Mouse (Mus musculus): Measurements from ENCODE around the gene Syne3.
A peak's percentile ranks its signal among the peaks of the same experiment; 100 is the strongest.

Syne3 gene

DNA sequence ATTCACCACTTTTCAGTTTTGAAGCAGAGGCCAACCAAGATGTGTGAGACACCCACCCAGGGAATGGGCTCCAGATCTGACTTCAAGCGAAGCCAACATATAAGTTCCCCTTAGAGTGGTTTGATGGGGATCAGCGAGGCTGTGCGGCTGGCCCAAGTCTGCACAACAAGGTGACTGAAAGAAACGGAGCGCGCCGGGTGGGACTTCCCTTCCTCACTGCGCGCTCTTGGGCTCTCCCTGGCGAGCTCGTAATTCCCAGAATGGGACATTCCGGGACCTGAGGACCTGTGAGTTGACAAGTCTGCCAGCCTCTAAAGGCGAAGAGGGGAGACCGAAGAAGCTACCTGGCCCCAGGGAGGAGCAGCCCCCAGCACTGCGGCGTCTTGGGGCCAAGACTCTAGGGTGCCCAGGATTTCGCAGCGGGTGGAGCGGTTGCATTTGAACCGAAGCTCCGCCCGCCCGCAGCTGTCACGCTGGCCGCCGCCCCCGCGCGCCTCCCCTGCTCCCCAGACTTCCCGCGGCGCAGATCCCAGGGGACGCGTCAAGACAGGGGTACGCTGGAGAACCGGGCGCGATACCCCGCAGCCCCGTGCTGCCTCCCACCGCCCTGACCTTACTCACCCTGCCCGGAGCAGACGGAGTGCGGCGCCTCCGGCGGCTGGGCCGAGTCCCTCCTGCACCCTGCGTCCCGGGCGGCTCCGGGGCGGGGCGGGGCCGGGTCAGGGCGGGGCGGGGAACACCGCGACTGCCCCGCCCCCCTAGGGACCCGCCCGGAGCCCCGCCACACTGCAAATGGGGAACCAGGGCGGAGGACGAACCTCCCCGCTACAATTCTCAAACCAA lies at the start of gene Syne3:
TSS of gene Syne3 (minus strand) at position 440 of the 843 bp plus-strand sequence.
- DNase-seq (ENCODE audit: inconsistent ontology term) = peak; percentile 85

GRCm38 (mm10) chr12:105055308-105055707 lies 45.7 kb upstream of the Syne3 start:
- DNase-seq (ENCODE audit: inconsistent ontology term) = no peak

DNA sequence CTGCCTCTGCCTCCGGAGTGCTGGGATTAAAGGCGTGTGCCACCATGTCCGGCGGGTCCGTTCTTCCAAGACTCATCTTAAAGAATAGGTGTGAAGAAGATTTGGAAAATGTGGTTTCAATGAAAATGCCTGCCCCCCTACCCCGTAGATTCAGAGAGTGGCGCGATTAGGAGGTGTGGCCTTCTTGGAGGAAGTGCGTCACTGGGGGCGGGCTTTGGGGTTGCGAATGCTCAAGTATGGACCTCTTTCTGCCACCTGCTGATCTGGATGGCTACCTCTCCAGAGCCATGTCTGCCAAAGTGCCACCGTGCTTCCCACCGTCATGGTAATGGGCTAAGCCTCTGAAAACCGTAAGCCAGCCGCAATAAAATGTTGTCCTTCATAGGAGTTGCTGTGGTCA lies 44.4 kb upstream of the Syne3 start:
- no peak for DNase-seq (ENCODE audit: inconsistent ontology term)

GRCm38 (mm10) chr12:105050898-105051297 lies 41.3 kb upstream of the Syne3 start:
- peak; percentile 53 for DNase-seq (ENCODE audit: inconsistent ontology term)

DNA sequence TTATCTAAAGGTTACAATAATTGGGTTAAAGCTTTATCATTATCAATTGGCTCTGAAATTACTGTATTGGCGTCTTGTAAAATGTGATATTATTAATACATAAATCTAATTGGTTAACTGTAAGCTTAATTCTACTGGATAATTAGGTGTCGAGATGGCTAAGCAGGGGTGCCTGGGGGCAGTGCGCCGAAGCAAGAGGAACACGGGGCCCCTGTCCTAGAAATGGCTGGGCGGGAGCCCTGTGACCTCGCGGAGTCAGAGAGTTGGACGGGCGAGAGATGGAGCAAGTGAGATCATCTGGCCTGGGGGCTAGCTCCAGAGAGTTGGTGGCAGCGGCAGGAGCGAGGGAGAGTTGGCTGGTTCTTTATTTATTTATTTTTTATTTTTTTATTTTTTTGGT lies 40.2 kb upstream of the Syne3 start:
- no peak for DNase-seq (ENCODE audit: inconsistent ontology term)

- peak; percentile 83 for DNase-seq (ENCODE audit: inconsistent ontology term)
These were observed 38.8 kb upstream of the Syne3 start for GRCm38 (mm10) chr12:105048301-105048863.

GRCm38 (mm10) chr12:105044775-105045174 lies 35.2 kb upstream of the Syne3 start:
- no peak for DNase-seq (ENCODE audit: inconsistent ontology term)

DNA sequence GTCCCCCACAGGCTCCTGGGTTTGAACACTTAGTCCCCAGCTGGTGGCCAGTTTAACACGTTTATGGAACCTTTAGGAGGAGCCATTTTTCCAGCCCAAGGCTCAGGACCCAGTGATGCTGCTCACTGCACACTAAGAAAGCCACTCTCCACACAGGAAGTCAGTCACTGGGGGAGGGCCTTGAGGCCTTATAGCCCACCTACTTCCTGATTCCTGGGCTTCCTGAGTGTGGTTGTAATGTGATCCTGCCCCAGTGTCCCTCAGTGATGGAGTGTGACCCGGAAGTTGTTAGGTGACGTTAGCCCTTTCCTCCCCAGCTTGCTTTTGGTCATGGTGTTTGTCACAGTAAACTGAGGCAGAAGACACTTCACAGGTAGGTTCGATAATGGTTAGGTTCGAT lies 33.5 kb upstream of the Syne3 start:
- no peak for DNase-seq (ENCODE audit: inconsistent ontology term)

GRCm38 (mm10) chr12:105040950-105041349 lies 31.3 kb upstream of the Syne3 start:
- DNase-seq (ENCODE audit: inconsistent ontology term) = no peak

- DNase-seq (ENCODE audit: inconsistent ontology term) = no peak
These were observed 30.1 kb upstream of the Syne3 start for GRCm38 (mm10) chr12:105039578-105040289.

- no peak for DNase-seq (ENCODE audit: inconsistent ontology term)
These were observed 29.3 kb upstream of the Syne3 start for GRCm38 (mm10) chr12:105038918-105039317.

- DNase-seq (ENCODE audit: inconsistent ontology term) = no peak
These were observed 28.6 kb upstream of the Syne3 start for GRCm38 (mm10) chr12:105038211-105038610.

DNA sequence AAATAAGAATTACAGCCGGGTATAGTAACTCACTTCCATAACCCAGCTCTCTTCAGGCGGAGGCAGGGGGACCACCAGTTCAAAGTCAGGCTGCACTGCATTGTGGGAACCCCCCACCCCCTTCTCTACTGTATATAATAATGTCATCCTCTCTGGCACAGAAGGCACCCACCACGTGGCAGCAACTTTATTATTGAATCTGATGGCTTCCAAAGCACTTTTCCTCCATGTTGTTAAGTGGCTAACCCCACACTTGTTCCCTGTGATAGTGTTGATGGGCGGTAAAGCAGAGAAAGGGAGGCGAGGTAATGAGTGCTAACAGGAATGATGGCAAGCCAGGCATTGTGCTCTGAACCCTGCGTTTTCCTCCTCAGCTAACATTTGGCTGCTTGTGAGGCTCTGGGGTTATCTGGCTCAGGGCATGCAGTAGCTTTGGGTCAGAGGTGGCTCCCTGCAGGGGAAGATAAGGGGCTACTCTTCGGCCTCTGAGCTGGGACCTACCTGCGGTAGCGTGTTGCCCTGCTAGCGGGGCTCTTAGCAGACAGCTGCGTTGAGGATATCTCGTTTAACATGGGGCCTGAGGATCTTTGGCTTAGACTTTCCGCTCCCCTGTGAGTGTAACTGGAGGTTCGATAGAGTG lies 24.6 kb upstream of the Syne3 start:
- DNase-seq (ENCODE audit: inconsistent ontology term) = no peak

DNA sequence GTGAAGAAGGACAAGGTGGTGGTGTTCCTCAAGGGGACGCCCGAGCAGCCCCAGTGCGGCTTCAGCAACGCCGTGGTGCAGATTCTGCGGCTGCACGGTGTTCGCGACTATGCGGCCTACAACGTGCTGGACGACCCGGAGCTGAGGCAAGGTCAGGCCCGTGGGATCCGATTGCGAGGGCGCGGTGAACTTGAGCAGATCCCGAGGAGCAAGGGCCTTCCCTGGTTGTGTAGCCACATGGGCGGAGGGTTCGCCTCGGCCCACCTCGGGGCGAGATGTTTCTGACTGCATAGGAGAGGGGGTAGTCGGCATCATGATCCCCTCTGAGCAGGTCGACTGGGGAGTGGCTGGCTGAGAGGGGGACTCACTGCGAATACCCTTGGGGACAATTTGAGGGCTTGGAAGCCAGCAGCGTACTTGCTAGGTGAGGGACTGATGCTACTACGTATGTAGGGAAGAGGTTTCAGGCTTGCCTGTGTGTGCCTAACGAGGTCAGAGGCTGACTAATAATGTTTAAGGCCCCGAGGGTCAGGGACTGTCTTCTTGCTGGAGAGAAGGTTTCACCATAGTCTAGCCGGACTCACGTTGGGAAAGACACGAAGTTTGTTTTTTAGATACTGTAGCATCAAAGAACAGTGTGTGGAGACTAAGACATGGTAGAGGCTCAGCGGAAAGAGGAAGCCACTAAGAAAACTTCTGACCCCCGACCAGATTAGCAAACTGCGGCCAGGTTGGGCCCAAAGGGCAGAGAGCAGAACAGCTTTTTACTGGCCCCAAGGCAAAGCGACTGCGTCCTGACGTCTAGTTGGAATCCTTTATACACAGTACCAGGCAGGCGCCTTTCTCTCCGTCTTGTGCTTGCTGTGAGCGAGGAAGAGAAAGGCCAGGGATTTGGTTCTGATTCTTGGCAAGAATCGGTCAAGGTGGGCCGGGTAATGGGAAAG lies 23.5 kb upstream of the Syne3 start:
- DNase-seq (ENCODE audit: inconsistent ontology term) = peak; percentile 25

DNA sequence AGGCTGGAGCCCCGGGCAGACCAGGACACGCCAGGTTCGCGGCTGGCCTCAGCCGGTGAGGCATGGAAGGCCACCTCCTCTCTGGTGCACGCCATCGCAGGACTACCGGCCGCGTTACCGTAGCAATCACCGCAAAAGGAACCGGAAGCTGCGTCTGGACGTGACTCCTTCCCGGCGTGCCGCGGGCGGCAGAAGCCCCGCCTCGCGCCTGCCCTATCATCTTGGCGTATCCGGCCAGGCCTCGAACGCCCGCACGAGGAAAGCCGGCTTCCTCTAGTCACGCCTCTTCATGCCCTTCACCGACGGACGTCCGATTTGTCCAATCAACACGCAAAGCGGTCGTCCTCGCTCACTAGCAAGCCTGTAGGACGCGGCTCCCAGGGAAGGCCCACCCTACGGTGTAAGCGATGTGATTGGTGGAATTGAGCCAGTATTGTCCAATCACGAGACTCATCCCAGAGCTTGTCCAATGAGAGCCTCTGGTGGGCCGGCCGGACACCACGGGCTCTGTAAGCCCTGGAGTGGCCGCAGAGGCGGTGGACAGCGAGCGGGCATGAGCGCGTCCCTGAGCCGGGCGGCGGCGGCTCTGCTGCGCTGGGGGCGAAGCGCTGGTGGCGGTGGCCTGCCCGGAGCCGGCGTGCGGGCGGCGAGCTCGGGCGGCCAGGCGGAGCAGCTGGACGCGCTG lies 22.7 kb upstream of the Syne3 start, which contains the start of gene Glrx5:
TSS of gene Glrx5 (plus strand) at position 542 of the 685 bp plus-strand sequence.
- DNase-seq (ENCODE audit: inconsistent ontology term) = peak; percentile 100

DNA sequence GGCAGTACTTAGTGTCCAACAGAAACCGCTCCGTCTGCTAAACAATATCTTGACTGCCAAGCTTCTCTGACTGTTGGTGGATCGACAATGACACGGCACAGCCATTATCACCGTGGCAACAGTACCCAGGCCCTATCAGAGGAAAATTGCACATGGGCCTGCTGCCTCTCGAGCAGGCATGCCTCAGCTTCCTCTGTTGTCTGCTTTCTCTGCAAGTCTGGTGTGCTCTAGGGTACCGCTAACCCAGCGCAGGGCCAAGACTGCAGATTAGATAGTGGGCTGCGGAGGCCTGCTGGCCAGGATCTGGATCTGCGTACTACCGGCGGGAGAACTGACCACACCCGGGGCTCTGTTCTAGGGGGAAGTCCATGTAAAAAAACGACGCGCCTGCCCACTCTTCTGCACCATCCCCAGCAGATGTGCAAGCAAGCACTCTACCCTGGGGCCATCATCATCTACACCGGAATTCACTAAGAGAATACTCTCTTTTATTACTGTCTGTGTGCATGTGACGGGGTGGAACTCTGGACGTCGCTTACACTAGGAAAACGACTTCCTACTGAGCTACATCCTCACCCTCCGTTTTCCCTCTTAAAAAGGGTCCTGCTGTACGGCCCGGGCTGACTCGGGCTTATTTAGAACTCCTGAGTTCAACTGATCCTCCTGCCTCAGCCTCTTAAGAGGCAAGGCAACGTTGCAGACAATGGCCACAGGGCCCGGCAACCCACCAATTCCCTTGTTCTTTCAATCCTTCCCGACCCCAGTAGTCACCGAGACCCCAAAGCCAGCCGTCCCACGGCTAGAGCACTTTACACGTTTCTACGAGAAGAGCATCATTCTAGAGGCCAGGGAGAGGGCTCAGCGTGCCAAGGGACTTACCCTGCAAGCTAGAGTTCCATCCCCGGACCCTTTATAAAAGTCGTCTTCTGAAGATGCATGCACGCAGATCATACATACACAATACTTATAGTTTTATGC lies 21.8 kb upstream of the Syne3 start:
- DNase-seq (ENCODE audit: inconsistent ontology term) = peak; percentile 28

- DNase-seq (ENCODE audit: inconsistent ontology term) = no peak
These were observed 20.3 kb upstream of the Syne3 start for GRCm38 (mm10) chr12:105029890-105030289.

- DNase-seq (ENCODE audit: inconsistent ontology term) = peak; percentile 46
These were observed 17.8 kb upstream of the Syne3 start for GRCm38 (mm10) chr12:105027323-105027991.

Measured in Muller cell, postnatal 12 days (primary cell).